Mouse (Mus musculus) forebrain, embryonic 14.5 days (tissue): ENCODE data around the gene Syde1. TPM values are rescaled to one million over a fixed set of nuclear protein-coding genes. Genes with fewer than 3 reads are reported as not detected.

Source experiments
- ATAC-seq: fragments of 200-750 bp; cut with Nextera tagmentation; 2 replicates; pipeline ENCODE4 v1.8.0; 2017; ENCODE audit warnings: mild to moderate bottlenecking, moderate library complexity
- DNase-seq: peaks from one replicate; pipeline ENCODE4 v3.0.0-alpha.2; 2015; ENCODE audit warnings: low spot score
- H3K27ac ChIP-seq: fragments of 300-500 bp; sonication (generic); 2 replicates; pipeline ENCODE4 v1.5.1; 2014; ENCODE audit warnings: low read depth, mild to moderate bottlenecking, control low read depth, low read length, moderate library complexity
- H3K27me3 ChIP-seq: fragments of 300-500 bp; sonication (generic); replicated peaks from 2 replicates; pipeline ENCODE4 v1.6.1; 2014; ENCODE audit warnings: low read length, control low read depth, mixed read lengths; ENCODE audit not compliant: control insufficient read depth, insufficient read depth
- H3K36me3 ChIP-seq: fragments of 300-500 bp; sonication (generic); 2 replicates; pipeline ENCODE4 v1.6.1; 2014; ENCODE audit warnings: low read length, control low read depth; ENCODE audit not compliant: control insufficient read depth, insufficient read depth
- H3K4me1 ChIP-seq: fragments of 300-500 bp; sonication (generic); 2 replicates; pipeline ENCODE4 v1.6.1; 2014; ENCODE audit warnings: antibody characterized with exemption, low read length, control low read depth; ENCODE audit not compliant: control insufficient read depth, insufficient read depth
- H3K4me2 ChIP-seq: fragments of 300-500 bp; sonication (generic); 2 replicates; pipeline ENCODE4 v1.6.1; 2014; ENCODE audit warnings: mild to moderate bottlenecking, control low read depth, low read length
- H3K4me3 ChIP-seq: fragments of 300-500 bp; sonication (generic); 2 replicates; pipeline ENCODE4 v1.5.1; 2014; ENCODE audit warnings: low read depth, low read length, control low read depth
- H3K9ac ChIP-seq: fragments of 300-500 bp; sonication (generic); 2 replicates; pipeline ENCODE4 v1.6.1; 2014; ENCODE audit warnings: mild to moderate bottlenecking, low read length, control low read depth, moderate library complexity
- H3K9me3 ChIP-seq: fragments of 300-500 bp; sonication (generic); replicated peaks from 2 replicates; pipeline ENCODE4 v1.6.1; 2016; ENCODE audit warnings: low read length, control low read depth, mixed read lengths; ENCODE audit not compliant: control insufficient read depth
- whole genome bisulfite sequencing: fragments of 180-500 bp; shearing (Covaris S2); extraction: QIAGEN DNeasy Blood & Tissue Kit; methylation state at CpG from one replicate; pipeline ENCODE4 v1.1.7; 2014; 5-methylcytosine and 5-hydroxymethylcytosine counted together
- polyA plus RNA-seq: library from polyadenylated mRNA; unstranded; fragments of >200 nt; fragmentation: Nextera tagmentation; extraction: Ambion mirVana; gene quantifications from 2 replicates; pipeline ENCODE4 v1.2.1, GENCODE M21; 2014

Gene Syde1
- polyA plus RNA-seq, 1 experiment from 2014 or later = 4.4 TPM

- Histone ChIP-seq H3K4me1 (0 out of 2 replicates have a peak, but pooled peaks cover 4% of the 10 kb centered on the region), H3K27ac (no peak overlapping the region), H3K36me3 (0 out of 2 replicates have a peak, but pooled peaks cover 3% of the 10 kb centered on the region), H3K9me3 (no peaks in the 10 kb centered on the region), H3K9ac (no peak overlapping the region), H3K4me2 (no peak overlapping the region), H3K4me3 (no peak overlapping the region), H3K27me3 (no peaks in the 10 kb centered on the region)
- no peak for DNase-seq
- no peak for ATAC-seq
- 61% methylated on average over 3 of the region's 3 CpGs for WGBS
Measured at GRCm38 (mm10) chr10:78573226-78573625, 18.5 kb downstream of the Syde1 start.

GRCm38 (mm10) chr10:78570897-78571296 is 20.9 kb downstream of the Syde1 start:
- ATAC-seq = no peak

GRCm38 (mm10) chr10:78570416-78570815 is 21.3 kb downstream of the Syde1 start:
- Histone ChIP-seq H3K27me3 (no peaks in the 10 kb centered on the region), H3K27ac (no peak overlapping the region), H3K36me3 (no peaks in the 10 kb centered on the region), H3K9ac (no peak overlapping the region), H3K9me3 (no peaks in the 10 kb centered on the region), H3K4me2 (no peak overlapping the region), H3K4me3 (no peak overlapping the region), H3K4me1 (no peaks in the 10 kb centered on the region)
- 67% methylated on average over 6 of the region's 6 CpGs for WGBS
- DNase-seq (no peak), ATAC-seq (no peak)

More at GRCm38 (mm10) chr10:78570897-78571296, 20.9 kb downstream of the Syde1 start:
- Histone ChIP-seq H3K4me3 (no peak overlapping the region), H3K9ac (no peak overlapping the region), H3K27me3 (no peaks in the 10 kb centered on the region), H3K4me1 (0 out of 2 replicates have a peak, but pooled peaks cover 3% of the 10 kb centered on the region), H3K4me2 (no peak overlapping the region), H3K27ac (no peak overlapping the region), H3K36me3 (no peaks in the 10 kb centered on the region), H3K9me3 (no peaks in the 10 kb centered on the region)
- 68% methylated on average over 2 of the region's 2 CpGs for WGBS
- DNase-seq = no peak

- no peaks in the 10 kb centered on the region for H3K36me3 ChIP-seq
Measured at GRCm38 (mm10) chr10:78569686-78570085, 22.1 kb downstream of the Syde1 start.

GRCm38 (mm10) chr10:78569191-78569590 is 22.6 kb downstream of the Syde1 start:
- H3K4me1 ChIP-seq = no peaks in the 10 kb centered on the region
- no peak overlapping the region for H3K4me3 ChIP-seq
- no peak overlapping the region for H3K9ac ChIP-seq
- ATAC-seq = no peak
- no peak overlapping the region for H3K27ac ChIP-seq
- H3K27me3 ChIP-seq = no peaks in the 10 kb centered on the region
- H3K4me2 ChIP-seq = no peak overlapping the region
- 85% methylated on average over 3 of the region's 3 CpGs for WGBS
- no peaks in the 10 kb centered on the region for H3K36me3 ChIP-seq
- H3K9me3 ChIP-seq = no peaks in the 10 kb centered on the region
- DNase-seq = no peak

More at GRCm38 (mm10) chr10:78569686-78570085, 22.1 kb downstream of the Syde1 start:
- Histone ChIP-seq H3K4me3 (no peak overlapping the region), H3K4me2 (no peak overlapping the region), H3K9ac (no peak overlapping the region), H3K4me1 (no peaks in the 10 kb centered on the region), H3K27ac (no peak overlapping the region), H3K27me3 (no peaks in the 10 kb centered on the region), H3K9me3 (no peaks in the 10 kb centered on the region)
- ATAC-seq (no peak), DNase-seq (no peak)
- 62% methylated on average over 3 of the region's 3 CpGs for WGBS

GRCm38 (mm10) chr10:78565070-78565469 is 26.7 kb downstream of the Syde1 start:
- Histone ChIP-seq H3K9me3 (no peaks in the 10 kb centered on the region), H3K4me3 (no peak overlapping the region), H3K4me2 (no peak overlapping the region), H3K27ac (no peak overlapping the region), H3K36me3 (no peaks in the 10 kb centered on the region), H3K4me1 (no peaks in the 10 kb centered on the region), H3K27me3 (no peaks in the 10 kb centered on the region), H3K9ac (no peak overlapping the region)
- WGBS = 91% methylated on average over 1 of the region's 1 CpGs
- no peak for ATAC-seq
- DNase-seq = no peak

- Histone ChIP-seq H3K9me3 (no peaks in the 10 kb centered on the region), H3K4me2 (no peak overlapping the region), H3K27me3 (no peaks in the 10 kb centered on the region), H3K27ac (no peak overlapping the region), H3K4me1 (no peaks in the 10 kb centered on the region), H3K36me3 (no peaks in the 10 kb centered on the region), H3K4me3 (no peak overlapping the region), H3K9ac (no peak overlapping the region)
- ATAC-seq = no peak
- no peak for DNase-seq
- WGBS = 76% methylated on average over 2 of the region's 2 CpGs
Measured at GRCm38 (mm10) chr10:78540943-78541342, 50.8 kb downstream of the Syde1 start.

Other genes with a start within 250 kb of the Syde1 start
- gene Agpat3, start 239.5 kb downstream of the Syde1 start, polyA plus RNA-seq = 46.0 and 63.2 TPM in 2 replicates
- 251 and 315 TPM in 2 replicates for gene Rrp1, start 178.9 kb downstream of the Syde1 start, polyA plus RNA-seq
- gene Cstb, start 166.3 kb downstream of the Syde1 start, polyA plus RNA-seq = 119 and 142 TPM in 2 replicates
- gene Pdxk, start 127.0 kb downstream of the Syde1 start, polyA plus RNA-seq = 8.1 and 9.2 TPM in 2 replicates
- gene Olfr1358, start 74.5 kb downstream of the Syde1 start, polyA plus RNA-seq = not detected in 2 replicates
- gene Ilvbl, start 17.6 kb downstream of the Syde1 start, polyA plus RNA-seq = 29.3 and 32.8 TPM in 2 replicates
- gene Olfr1357, start 26.1 kb upstream of the Syde1 start, polyA plus RNA-seq = not detected in 2 replicates
- gene Casp14, start 126.3 kb upstream of the Syde1 start, polyA plus RNA-seq = not detected in 2 replicates
- 0.17 and 0.24 TPM in 2 replicates for gene Ccdc105, start 161.1 kb upstream of the Syde1 start, polyA plus RNA-seq
- 2.9 and 3.4 TPM in 2 replicates for gene Slc1a6, start 188.5 kb upstream of the Syde1 start, polyA plus RNA-seq